Mouse (Mus musculus) megakaryocyte, embryonic 14.5 days (primary cell): ENCODE data around the gene Ifi35.

Experiments
- FLI1 ChIP-seq: IDR thresholded peaks from 2 replicates; pipeline ENCODE4 v1.6.1; 2012; ENCODE audit warnings: low read length, inconsistent platforms, mixed read lengths
- GATA1 ChIP-seq: IDR thresholded peaks from 3 replicates; pipeline ENCODE4 v1.6.1; 2012; ENCODE audit warnings: mixed read lengths, low read length, inconsistent platforms, borderline replicate concordance

DNA sequence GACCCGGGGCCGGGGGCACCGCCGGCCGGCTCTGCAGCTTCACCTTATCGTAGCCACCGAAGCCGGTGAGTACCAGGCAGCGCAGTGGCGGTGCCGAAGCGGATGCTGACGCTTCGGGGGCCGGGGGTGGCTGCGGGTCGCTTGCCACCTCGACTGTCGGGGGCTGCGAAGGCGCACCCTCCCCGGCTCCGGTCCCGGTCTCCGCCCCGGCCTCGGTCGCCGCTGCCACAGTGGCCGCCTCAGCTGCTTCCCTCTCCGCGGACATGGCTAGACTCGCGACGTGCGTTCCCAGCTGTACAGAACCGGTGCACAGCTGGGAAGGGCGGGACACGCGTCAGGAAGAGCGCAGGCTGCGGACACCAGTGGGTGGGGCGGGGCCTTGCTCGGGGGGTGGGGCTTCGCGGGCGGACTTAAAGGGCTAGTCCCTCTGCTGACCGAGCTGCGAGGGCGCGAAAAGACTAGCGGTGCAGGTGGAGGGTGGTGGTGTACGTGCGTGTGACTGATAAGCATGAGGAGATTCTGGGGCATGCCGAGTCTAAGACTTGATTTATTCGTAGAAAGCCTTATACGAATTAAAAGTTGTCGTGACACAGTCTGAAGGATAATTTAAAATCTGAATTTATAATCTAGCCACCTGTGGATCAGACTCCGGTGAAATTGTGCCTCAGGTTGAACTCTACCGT is 17.8 kb downstream of the Ifi35 start, which contains the start of gene Vat1:
- TF ChIP-seq GATA1 (no peak), FLI1 (no peak)
